Mouse (Mus musculus) cerebellum, adult 2 months (tissue): Measurements from ENCODE around the gene Upp2.

Experiments used
- CTCF ChIP-seq: fragments of 200-500 bp; IDR thresholded peaks from 2 replicates; pipeline ENCODE4 v1.5.1; 2011; ENCODE audit warnings: low read depth, mild to moderate bottlenecking, control low read depth, low read length, moderate library complexity, borderline replicate concordance; ENCODE audit not compliant: insufficient read depth
- POLR2A ChIP-seq: fragments of 200-500 bp; IDR thresholded peaks from 2 replicates; pipeline ENCODE4 v1.6.1; 2011; ENCODE audit warnings: low read length, control low read depth, borderline replicate concordance; ENCODE audit not compliant: insufficient read depth

GRCm38 (mm10) chr2:58568841-58569645, 1.9 kb downstream of the Upp2 start:
- TF ChIP-seq CTCF (no peak), POLR2A (no peak)
